Mouse (Mus musculus) c-Kit-positive CD71-positive TER-119-negative erythroid progenitor cells, embryonic 14.5 days (primary cell): ENCODE results near the gene Ank.

Source experiments
- DNase-seq: peaks from one replicate; pipeline ENCODE4 v3.0.0-alpha.2; 2013; ENCODE audit warnings: low read depth

Gene Ank

DNA sequence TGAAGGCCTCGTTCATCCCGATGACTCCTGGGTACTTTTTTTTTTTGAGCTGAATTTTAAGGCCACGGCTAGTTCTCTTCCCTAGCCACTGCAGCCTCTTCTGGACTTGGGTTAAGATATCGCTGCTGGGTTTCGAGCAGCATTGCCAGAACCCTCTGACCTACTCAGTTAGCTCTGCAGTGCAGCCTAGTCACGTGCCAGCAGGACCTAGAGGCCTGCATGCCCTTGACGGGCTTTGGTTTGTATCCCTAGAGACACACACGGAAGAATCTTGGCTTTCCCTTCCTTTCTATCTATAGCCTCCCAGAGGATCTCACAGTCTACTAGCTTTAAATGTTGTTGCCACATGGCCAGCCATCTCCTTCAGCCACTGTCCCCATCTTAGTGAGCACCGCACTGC, 73.3 kb downstream of the Ank start:
- DNase-seq, result no peak

DNA sequence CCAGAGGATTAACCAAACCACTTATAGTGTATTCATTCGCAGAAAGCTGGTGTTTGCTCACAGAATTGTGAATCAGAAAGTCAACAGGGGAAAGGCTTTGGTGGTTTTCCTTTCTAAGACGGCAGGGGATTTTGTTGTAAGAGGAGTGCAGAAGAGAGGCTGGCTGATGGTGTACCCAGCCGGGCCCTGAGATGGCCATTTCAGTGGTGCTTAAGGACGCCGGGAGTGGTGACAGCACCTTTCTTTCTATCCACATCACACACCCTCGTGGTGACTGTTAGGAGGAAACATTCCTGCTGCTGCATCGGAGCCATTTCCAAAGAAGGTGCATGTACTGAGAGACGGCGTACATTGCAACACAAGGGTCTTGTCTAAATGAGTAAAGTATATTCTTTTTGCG, 78.7 kb downstream of the Ank start:
- no peak for DNase-seq

DNA sequence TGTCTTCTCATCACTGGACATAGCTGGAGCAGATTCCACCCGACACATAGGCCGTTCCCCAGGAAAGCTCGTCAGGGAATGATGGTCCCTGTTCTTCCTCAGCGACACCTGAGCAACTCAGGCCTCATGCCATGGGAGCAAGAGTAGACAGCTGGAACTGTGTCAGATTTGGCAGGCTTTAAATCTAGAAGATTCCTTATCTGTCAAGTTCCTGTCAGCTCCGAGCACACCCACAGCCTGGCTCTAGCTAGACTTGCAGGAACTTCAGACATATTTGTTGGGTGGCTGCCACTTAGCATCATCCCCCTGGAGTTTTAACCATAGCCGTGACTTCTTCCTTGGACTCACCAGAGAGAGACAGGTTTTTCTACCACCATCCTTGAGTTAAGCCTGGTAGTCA, 81.6 kb downstream of the Ank start:
- no peak for DNase-seq

DNA sequence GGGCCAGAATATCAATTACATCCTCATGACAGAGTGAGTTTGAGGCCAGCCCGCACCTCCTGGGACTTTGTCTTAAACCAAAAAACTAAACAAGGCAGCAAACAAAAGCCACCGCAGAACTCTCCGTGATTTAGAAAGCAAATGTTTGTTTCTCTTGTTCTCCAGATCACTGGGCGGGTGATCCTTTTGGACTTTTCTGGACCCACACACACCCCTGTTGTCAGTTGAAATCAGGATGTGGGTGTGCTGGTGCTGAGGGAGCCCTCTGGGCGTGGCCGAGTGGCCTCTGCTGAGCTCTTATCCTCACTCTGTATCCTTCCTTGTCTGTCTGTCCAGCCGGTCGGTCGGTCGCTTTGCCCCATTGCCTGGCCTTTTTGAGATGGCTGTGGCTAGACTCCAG, 82.6 kb downstream of the Ank start:
- no peak for DNase-seq

DNA sequence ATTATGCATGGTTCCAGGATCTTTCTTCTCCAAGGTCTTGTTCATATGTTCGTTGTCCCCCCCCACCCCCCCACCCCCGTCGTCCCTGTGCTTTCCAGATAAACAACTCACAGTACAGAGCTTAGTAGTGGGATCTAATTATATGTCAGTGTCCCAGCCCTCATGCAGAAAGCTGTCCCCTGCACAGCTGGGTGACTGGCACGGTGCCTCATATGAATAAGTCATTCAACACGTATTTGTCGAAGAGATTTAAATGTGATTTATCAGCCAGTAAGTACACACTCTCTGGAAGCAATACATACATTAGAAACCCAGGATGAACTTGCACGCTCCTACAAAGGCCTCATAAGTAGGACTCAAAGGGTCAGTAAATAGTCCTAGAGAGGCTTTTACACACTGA, 83.4 kb downstream of the Ank start:
- DNase-seq, result no peak

DNA sequence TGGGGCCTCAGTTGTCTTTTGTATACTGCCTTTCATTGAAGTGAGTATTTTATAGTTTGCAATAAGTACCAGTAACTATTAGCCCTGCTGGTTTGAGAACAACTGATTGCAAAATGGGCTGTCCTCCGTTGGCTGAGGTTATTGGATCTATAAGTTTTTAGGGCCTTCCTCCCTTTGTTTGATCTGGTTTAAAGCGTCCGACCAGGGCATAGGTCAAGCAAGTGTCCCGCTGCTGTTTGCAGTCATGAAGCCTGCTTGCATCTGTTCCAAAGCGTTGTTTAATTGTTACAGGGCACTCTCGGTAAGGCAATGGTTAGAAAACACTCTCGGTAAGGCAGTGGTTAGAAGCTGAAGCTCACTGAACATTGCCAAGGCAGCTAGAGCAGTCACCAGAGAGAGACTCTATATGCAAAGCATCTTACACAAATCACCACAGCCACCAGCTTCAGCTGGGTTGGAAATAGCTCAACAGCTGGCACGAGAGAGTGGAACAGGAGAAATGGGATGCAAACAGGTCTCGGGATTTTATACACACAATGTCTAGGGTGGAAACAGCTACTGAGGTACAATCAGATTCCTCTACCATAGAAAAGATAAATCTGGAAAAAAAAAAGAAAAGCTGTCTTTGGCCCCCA, 84.0 kb downstream of the Ank start:
- no peak for DNase-seq

DNA sequence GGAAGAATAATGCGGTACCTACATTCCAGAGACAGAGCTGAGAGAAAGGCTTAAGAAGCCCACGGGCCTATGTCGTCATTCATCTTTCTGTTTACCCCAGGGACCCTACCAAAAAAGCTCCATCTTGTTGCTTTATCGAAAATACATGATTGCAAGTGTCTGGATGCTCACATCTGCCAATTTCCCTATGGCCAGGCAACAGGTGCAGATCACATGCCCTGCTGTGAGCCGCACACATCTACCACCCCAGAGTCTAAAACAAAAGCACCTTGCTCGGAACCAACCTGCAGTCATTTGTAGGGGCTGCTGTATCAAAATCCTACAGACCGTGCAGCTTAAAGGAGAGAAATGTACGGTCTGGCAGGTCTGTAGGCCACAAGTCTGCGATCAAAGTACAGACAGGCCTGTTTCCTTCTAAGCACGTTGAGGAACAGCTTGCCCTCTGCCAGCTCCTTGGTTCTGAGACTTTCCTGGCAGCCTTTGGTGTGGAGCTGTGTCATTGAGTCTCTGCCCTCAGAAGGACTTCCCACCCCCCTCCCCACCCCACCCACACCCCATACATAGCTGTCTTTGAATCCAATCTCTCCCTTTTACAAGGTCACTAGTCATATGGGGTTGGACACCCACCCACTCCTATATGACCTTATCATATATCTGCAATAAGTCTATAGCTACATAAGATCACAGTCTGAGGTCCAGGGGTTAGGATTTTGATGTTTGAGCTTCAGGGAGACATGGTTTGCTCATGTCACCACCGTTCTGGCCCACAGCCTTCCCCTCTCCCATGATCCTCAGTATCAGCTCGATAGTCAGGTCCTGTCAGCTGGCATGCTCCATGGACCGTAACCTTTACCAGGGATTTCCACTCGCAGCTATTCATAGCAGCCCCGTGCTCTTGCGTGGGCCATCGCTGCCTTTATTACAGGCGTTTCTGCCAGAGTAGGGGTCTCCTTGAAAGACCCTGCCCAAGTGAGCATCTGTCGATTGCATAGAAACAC, 84.9 kb downstream of the Ank start:
- no peak for DNase-seq

DNA sequence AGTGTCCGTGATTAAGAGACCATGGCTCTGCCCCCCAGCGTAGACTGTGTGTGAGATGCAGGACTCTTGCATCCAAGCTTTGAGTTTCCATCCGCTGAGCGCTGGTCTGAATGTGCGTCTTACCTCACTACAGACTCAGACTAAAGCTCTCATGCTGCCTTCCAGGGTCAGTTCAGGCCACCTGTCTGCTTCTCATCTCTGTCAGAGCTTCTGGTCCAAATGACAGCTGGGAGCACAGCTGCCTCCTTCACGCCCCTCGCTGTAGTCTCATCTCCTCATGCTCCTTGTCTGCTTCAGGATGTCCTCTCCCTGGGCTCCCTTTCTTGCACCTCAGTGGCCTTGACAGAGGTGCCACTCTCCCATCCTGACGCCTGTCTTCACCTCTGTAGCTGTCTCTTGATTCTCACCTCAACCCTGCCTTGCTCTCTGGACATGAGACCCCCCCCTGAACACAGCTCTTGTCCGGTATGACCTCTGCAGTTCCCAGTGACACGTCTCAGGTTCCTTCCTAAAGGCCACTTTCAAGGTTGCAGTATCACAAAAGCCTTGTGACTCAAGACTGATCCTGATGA, 85.7 kb downstream of the Ank start:
- DNase-seq, result no peak

DNA sequence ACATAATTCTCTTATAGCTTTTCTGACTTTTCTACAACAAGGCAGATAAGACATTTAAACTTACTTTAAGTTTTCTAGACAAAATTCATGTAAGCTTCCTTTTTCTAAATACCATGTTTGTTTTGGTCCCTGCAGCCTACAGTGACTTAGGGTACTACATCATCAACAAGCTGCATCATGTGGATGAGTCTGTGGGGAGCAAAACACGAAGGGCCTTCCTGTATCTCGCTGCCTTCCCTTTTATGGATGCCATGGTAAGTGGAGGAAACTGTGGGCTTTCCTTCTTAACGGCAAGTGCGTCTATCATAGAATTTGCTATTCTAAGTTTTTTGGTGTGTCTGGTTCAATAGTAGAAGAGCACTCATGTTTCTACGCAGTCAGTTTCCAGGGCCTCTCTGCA, 87.1 kb downstream of the Ank start:
- no peak for DNase-seq

DNA sequence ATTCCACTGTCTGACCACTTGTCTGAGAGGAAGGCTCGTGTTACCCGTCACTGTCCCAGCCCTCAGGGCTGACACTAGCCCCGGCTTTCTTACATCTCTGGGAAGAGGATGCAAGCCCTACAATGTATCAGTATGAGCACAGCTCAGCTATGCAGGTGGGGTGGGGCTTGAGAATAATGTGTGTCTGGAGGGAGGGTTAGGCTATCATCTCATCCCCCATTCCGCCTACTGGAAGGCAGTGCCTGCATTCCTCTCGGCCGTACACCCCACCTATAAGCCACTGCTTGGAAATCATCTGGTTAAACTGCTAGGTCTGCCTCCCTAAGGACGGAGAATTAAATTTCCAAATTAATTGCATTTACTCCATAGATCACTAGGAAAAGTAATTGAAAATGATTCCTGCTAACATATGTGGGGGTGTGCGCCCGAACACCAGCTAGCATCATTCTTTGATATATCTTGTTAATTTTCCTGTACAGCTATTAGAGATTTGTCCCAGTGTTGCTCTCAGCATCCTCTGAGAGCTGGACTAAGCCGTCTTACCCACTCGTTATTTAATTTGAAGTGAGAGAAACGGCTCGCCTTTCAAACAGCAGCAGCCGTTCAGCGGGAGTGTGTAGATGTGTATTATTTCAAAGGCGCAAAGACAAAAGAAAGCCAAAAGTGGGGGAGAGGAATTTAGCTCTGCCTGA, 92.1 kb downstream of the Ank start:
- no peak for DNase-seq

DNA sequence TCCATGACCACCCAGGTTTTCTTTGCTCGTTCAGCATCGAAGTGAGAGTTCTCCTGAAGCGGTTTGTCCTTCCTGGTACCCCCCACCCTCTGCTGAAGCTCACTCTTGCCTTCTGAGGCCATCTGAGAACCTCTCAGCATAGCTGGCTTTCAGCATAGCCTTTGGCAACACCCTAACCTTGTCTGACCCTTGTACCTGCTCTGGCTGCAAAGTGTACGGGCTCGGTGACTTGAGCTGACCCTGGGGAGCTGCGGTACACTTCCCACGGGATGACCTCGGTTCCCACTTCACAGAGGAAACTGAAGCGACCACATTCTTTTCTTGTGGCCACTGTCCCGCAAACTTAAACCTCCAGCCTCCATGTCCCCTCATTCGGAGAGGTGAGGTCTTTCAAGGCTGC, 93.8 kb downstream of the Ank start:
- no peak for DNase-seq

DNA sequence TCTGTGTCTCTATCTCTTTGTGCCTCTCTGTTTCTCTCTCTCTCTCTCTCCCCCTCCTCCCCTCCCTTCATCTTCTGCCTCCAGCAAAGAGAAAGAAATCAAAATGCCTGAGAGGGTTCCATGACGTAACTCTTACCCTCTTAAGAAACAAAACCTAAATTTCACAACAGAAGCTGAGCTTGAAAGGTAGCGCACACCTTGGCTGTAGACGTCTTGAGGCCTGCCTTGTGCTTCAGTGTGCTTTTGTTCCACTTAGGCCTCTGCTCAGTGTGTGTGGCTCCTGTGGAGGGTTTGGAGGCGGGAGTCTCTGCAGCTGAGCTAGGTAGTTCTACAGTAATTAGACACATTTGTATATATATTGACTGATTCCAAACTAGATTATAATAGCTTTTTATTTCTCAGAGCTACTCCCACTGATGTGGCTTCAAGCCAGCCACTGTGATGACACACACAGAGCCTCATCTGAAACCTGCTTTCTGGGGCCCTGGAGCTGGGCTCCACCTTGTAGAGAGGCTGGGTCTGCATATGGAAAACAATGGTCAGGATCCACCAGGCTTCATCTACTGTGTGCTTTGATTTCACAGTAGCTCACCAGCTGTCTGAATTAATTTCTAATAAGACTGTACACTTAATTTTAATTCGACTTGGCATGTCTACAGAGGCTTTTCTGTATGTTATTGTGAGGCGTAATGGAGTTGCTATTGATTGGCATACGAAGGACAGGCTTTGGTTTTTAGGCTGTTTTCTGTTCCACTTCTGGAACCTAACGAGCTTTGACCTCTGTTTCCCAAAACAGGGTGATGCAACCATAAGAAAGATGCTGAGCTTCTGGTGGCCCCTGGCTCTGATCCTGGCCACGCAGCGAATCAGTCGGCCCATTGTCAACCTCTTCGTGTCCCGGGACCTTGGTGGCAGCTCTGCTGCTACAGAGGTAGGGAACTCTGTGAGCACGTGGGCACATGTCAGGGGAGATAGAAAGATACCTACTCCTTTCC, 97.9 kb downstream of the Ank start:
- DNase-seq, result no peak

DNA sequence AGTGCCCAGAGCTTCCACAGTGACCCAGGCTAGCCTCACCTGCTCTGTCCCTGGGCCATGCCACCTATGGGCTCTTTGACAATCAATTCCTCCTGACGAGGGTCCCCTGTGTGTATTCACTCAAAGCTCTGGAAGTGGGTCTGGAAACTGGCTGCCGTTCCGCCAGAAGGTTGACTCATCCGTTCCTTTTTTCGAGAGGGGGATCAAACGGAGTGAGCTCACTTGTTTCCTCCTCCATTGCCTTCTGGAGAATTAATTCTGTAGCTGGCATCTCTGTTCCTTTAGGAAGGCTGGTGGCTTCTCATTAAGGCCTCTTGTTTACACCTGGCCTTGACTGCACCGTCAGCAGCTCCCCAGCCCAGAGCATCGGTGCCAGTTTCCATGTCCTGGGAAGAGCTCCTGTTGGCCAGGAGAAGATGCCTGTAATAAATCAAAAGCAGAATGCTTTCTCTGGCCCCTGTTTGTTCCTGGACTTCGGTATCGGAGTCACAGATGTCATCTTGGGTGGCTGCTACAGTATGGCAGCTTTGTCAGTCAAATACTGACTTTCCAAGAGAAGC, 99.2 kb downstream of the Ank start:
- DNase-seq, result no peak

DNA sequence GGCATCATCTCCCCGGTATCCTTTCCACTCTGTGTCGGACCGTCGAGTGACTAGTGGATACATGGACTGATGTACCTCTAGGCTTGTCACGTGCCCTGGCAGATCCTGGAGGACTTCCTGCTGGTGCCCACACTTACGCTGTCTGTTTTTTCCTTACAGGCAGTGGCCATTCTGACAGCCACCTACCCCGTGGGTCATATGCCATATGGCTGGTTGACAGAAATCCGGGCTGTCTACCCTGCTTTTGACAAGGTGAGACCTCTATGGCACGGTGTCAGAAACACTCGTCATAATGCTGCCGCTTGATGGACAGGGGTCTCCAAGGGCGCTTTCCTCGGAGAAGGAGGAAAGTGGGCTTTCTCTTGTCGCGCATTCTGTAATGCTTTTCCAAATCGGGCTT, 100.9 kb downstream of the Ank start:
- no peak for DNase-seq

DNA sequence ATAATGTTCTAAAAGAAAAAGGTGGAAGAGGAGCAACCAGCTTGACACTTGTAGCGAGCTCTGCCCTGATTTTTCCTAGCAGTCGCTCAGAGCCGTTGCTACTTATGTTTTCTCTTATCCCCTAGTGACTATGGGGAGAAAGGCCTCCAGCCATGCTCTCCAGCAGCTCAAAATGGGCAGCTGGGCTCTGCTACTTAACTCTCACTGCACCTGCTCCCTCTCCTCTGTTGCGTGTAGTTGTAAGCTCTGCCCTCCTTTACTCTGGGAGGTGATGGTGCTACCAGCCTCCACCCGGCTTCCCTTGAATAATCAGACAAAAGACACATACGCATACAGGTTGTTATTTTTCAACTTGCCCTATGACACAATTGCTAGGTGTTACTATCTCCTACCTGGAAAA, 101.9 kb downstream of the Ank start:
- no peak for DNase-seq

DNA sequence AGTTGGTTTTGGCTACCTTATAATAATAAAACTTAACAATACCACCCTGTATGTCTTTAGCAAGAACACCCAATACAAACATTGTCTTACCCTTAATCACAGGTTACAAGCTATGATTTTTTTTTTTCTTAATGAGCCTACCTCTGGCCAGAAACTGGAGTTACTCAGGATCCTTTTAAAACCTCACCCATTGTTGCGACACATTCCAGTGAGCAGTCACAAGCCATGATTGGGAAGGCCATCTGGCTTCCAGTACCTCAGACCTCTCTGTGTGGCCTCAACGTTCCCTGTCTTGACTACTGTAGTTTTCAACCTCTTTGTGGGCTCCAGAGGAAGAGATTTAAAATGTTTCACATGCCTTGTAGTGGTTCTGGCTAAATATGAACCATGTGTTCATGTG, 103.4 kb downstream of the Ank start:
- DNase-seq, result no peak

DNA sequence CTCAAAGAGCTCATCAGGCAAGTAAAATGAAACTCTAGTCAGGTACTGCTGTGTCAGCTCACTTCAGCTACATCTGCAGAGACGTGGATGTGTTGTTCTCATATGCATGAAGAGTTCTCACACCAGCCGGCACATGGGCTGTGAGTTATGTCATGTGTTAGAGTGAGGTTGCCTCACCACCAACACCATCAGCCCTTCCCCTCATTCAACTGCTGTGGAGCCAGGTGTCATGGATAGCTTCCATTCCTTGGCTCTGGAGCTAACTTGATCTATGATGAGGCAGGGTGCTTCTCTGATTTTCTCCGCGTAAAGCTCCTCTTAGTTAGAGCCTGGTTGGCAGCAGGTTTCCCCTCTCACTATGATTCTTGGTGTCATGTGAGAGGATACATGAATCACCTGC, 103.9 kb downstream of the Ank start:
- no peak for DNase-seq

DNA sequence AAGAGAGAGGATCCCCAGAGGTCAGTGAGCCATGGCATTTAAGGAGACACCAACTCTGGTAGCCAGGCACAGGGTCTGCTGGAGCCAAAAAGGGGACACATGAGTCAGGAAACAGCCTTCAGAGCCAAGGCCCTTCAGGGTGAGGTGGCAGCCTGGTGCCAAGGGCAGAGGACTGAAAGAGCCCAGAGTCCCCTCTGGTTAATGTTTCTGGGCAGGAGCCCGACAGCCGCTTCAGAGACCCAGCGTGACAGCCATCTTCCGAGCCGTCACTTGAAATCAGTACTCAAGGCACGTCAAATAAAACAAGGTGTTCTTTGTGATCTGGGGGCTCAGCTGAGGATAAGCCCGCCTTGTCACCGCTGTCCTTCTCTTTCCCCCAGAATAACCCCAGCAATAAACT, 104.7 kb downstream of the Ank start:
- no peak for DNase-seq

DNA sequence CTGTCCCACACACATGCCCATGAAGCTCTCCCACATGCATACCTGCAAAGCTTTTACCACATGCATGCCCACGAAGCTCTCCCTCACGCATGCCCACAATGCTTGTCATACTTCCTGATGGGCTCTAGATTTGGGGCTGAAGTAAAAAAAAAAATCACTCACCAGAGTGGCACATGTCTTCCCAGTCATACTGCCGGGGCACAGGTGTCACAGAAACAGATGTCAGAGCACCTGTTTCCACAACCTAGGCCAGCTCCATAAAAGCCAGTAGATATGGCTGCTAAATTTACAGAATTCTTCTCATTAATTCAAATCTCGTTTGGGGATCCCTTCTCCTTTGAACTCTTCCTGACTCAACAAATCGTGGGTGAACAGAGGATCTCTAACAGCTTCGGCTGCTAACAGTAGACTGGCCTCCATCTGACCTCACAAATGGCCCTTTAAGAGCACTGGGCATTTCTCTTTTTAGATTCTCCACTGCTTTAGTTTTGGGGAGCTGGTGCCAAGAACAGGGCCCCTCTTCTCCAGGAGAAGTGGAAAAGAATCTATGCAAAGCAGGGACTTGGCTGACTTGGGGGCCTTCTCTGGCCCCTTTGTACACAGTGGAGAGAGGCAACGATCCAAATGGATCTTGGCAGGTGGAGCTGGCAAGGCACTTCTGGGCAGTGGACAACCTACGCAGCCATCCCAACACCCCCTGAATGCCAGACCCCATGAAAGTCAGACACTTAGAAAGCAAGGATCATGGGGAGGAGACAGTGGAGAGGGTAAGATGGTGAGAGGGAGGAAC, 108.7 kb downstream of the Ank start:
- no peak for DNase-seq

DNA sequence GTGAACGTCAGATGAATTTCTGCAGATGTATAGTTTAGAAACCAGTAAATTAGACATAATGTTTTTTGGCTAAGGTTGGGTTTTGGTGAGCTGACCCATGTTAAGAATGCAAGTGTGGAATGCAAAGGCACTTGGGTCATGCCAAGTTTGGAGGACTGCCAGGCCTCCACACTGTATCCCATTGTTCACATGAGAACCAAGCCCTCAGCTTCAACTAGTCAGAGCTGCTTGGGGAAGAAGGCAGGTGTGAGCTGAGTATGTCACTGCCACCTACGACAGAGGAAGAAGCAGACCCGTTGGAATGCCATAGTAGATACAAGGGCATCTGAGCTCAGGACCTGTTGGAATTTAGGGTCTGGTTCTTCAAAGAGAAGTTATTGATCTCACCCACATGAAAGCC, 109.5 kb downstream of the Ank start:
- DNase-seq, result no peak
